15 mouse cellular contexts compared by ENCODE assay signal in genomic region chr10:12813881-12814280, GRCm38 (mm10). TPM values are rescaled to one million over a fixed set of nuclear protein-coding genes. Genes with fewer than 3 reads are reported as not detected.
DNase-seq lines count a peak whose midpoint lies in the region; ATAC-seq and TF ChIP-seq lines count a peak whose summit lies in the region.
"Had no signal": no experiment of that assay in that cellular context is flagged by ENCODE, and none has a peak within 500 bp of the region (broad histone marks: within the 10 kb centered on the region; RNA-seq: fewer than 3 reads in every experiment).

No protein-coding gene starts in this region.

- no peaks in the 10 kb centered on the region for H3K9me3 ChIP-seq in G1E (replicated peaks)
- no peaks in the 10 kb centered on the region for H3K9me3 ChIP-seq in liver, embryonic 15.5 days (replicated peaks)
- H3K9me3 ChIP-seq in midbrain, postnatal 0 days (ENCODE audit: low read length) = no peaks in the 10 kb centered on the region
- H3K9me3 ChIP-seq: embryonic facial prominence, embryonic 10.5 days; hindbrain, embryonic 15.5 days; lung, embryonic 15.5 days; midbrain, embryonic 13.5 days had no signal

- no peak overlapping the region for H3K4me3 ChIP-seq in kidney, adult 2 months (ENCODE audit: insufficient read depth, low read depth, low read length)
- H3K4me3 ChIP-seq in G1E (ENCODE audit: low read depth, low read length) = peak overlapping the region; percentile 65; the same call in 1 of the 2 replicates
- 0 out of 2 replicates have a peak overlapping the region, but pooled peaks have one; percentile 40 for H3K4me3 ChIP-seq in liver, embryonic 15.5 days (replicated peaks)
- no peak overlapping the region for H3K4me3 ChIP-seq in midbrain, postnatal 0 days (ENCODE audit: low read depth, low read length)
- H3K4me3 ChIP-seq: embryonic facial prominence, embryonic 10.5 days; hindbrain, embryonic 15.5 days; midbrain, embryonic 13.5 days had no signal

- no peak for TF ChIP-seq CTCF in kidney, adult 2 months (conservative IDR thresholded peaks at IDR 0.05; ENCODE audit: insufficient read depth, insufficient read length, low read depth, low read length)
- TF ChIP-seq CTCF in G1E (IDR thresholded peaks at IDR 0.05; ENCODE audit: low read depth, low read length) = no peak
- TF ChIP-seq CTCF in midbrain, postnatal 0 days (IDR thresholded peaks at IDR 0.05) = no peak

- H3K36me3 ChIP-seq in kidney, adult 2 months (ENCODE audit: control insufficient read depth, insufficient read depth, low read length) = no peaks in the 10 kb centered on the region
- H3K36me3 ChIP-seq in G1E (replicated peaks) = peaks cover 21% of the 10 kb centered on the region
- H3K36me3 ChIP-seq in liver, embryonic 15.5 days (replicated peaks) = no peaks in the 10 kb centered on the region
- H3K36me3 ChIP-seq in midbrain, postnatal 0 days (ENCODE audit: insufficient read depth, low read length) = no peaks in the 10 kb centered on the region
- H3K36me3 ChIP-seq: embryonic facial prominence, embryonic 10.5 days; hindbrain, embryonic 15.5 days; lung, embryonic 15.5 days; midbrain, embryonic 13.5 days had no signal

- WGBS in kidney, adult 2 months = 84% methylated on average over 4 of the region's 4 CpGs
- 33% methylated on average over 4 of the region's 4 CpGs for WGBS in liver, embryonic 15.5 days (ENCODE audit: insufficient replicate concordance)
- 85% methylated on average over 4 of the region's 4 CpGs for WGBS in midbrain, postnatal 0 days

- H3K4me1 ChIP-seq in kidney, adult 2 months (ENCODE audit: control insufficient read depth, insufficient read depth, low read length) = peaks cover 20% of the 10 kb centered on the region; the same call in 1 of the 2 replicates
- H3K4me1 ChIP-seq in G1E (ENCODE audit: insufficient read depth, low read depth, low read length) = peaks cover 78% of the 10 kb centered on the region
- H3K4me1 ChIP-seq in liver, embryonic 15.5 days (replicated peaks) = peaks cover 47% of the 10 kb centered on the region
- H3K4me1 ChIP-seq in midbrain, postnatal 0 days (ENCODE audit: insufficient read depth, low read length) = no peaks in the 10 kb centered on the region
- H3K4me1 ChIP-seq: midbrain, embryonic 13.5 days had no signal

- no peak for DNase-seq in kidney, adult 2 months
- no peak for DNase-seq in kidney, postnatal 10 days
- DNase-seq in G1E (ENCODE audit: low spot score) = no peak
- no peak for DNase-seq in midbrain, postnatal 0 days (ENCODE audit: low spot score)
- no peak for DNase-seq in layer of hippocampus, postnatal 25 days (ENCODE audit: extremely low spot score in 1 of 2, low spot score in 1 of 2)
- DNase-seq: cerebellum, adult 8-10 months; gastrocnemius, postnatal 10 days; layer of hippocampus, adult 9-11 months; left cerebral cortex, postnatal 4 days had no signal

- peak overlapping the region; percentile 69 for H3K4me2 ChIP-seq in liver, embryonic 15.5 days
- H3K4me2 ChIP-seq in midbrain, postnatal 0 days (ENCODE audit: low read depth, low read length, poor library complexity, severe bottlenecking) = no peak overlapping the region
- H3K4me2 ChIP-seq: hindbrain, embryonic 15.5 days; midbrain, embryonic 13.5 days had no signal

- ATAC-seq in CD4-positive, CD25-positive, alpha-beta regulatory T cell, adult 4 months = peak; percentile 44
- no peak for ATAC-seq in G1E (ENCODE audit: extremely low read depth, insufficient number of reproducible peaks, low FRiP score, poor library complexity, severe bottlenecking)
- ATAC-seq in liver, embryonic 15.5 days (ENCODE audit: insufficient read depth) = no peak
- ATAC-seq in midbrain, postnatal 0 days (ENCODE audit: low FRiP score) = no peak
- ATAC-seq: midbrain, embryonic 13.5 days had no signal

- H3K27me3 ChIP-seq in kidney, adult 2 months (replicated peaks; ENCODE audit: control insufficient read depth, insufficient read depth, low read length) = no peaks in the 10 kb centered on the region
- H3K27me3 ChIP-seq in G1E (ENCODE audit: insufficient read depth, low read length) = no peaks in the 10 kb centered on the region
- no peaks in the 10 kb centered on the region for H3K27me3 ChIP-seq in liver, embryonic 15.5 days
- H3K27me3 ChIP-seq in midbrain, postnatal 0 days (ENCODE audit: insufficient read depth, low read length) = no peaks in the 10 kb centered on the region
- H3K27me3 ChIP-seq: hindbrain, embryonic 15.5 days; lung, embryonic 15.5 days; midbrain, embryonic 13.5 days had no signal

- TF ChIP-seq POLR2A in kidney, adult 2 months (IDR thresholded peaks at IDR 0.05; ENCODE audit: low read depth, low read length) = no peak

- H3K27ac ChIP-seq in kidney, adult 2 months (ENCODE audit: insufficient read depth, low read depth, low read length) = peak overlapping the region; percentile 89
- H3K27ac ChIP-seq in liver, embryonic 15.5 days (replicated peaks) = peak overlapping the region; percentile 83
- no peak overlapping the region for H3K27ac ChIP-seq in midbrain, postnatal 0 days (ENCODE audit: low read depth, low read length)
- H3K27ac ChIP-seq: midbrain, embryonic 13.5 days had no signal

- no peak overlapping the region for H3K9ac ChIP-seq in liver, embryonic 15.5 days
- no peak overlapping the region for H3K9ac ChIP-seq in midbrain, postnatal 0 days (replicated peaks; ENCODE audit: low read length, poor library complexity, severe bottlenecking)
- H3K9ac ChIP-seq: hindbrain, embryonic 15.5 days; lung, embryonic 15.5 days; midbrain, embryonic 13.5 days had no signal

RNA-seq across cellular contexts. Expression of gene Utrn, which starts 55.3 kb away (rescaled TPM):
- polyA plus RNA-seq in kidney, adult 2 months (2012; rRNA removed) = 20.8 and 21.1 TPM in 2 replicates
- 100 to 1,000 TPM; 414 to 617 TPM for polyA plus RNA-seq in CD4-positive, CD25-positive, alpha-beta regulatory T cell, adult 4 months (2017; shearing (Covaris generic))
- total RNA-seq in G1E (2014; fragmentation: Nextera tagmentation) = 115 and 132 TPM in 2 replicates
- total RNA-seq in G1E (2017) = 64.6 and 71.5 TPM in 2 replicates
- 6.1 and 9.4 TPM in 2 replicates for polyA plus RNA-seq in G1E (2012)
- 8.2 and 10.0 TPM in 2 replicates for polyA plus RNA-seq in liver, embryonic 15.5 days (2015; fragmentation: Nextera tagmentation; extraction: Ambion mirVana)
- total RNA-seq in midbrain, postnatal 0 days (2014; rRNA removed) = 20.6 and 29.2 TPM in 2 replicates
- 13.9 and 15.4 TPM in 2 replicates for polyA plus RNA-seq in midbrain, postnatal 0 days (2015; fragmentation: Nextera tagmentation; extraction: Ambion mirVana)
- total RNA-seq in layer of hippocampus, postnatal 25 days (2021) = 10 to 100 TPM; 38.3 to 42.6 TPM

Comparison
In these comparisons a context has a peak if more than half of its experiments do, and no peak if none do; other contexts are left out.
1. H3K4me3 ChIP-seq: peak in G1E (single experiment) and liver, embryonic 15.5 days (single experiment); none in kidney, adult 2 months (single experiment) and midbrain, postnatal 0 days (single experiment).
2. RNA of gene Utrn, which starts 55.3 kb away (polyA plus RNA-seq): 414 to 617 TPM in CD4-positive, CD25-positive, alpha-beta regulatory T cell, adult 4 months; 20.8 to 21.1 TPM in kidney, adult 2 months, 13.9 to 15.4 TPM in midbrain, postnatal 0 days, 6.1 to 9.4 TPM in G1E and 8.2 to 10.0 TPM in liver, embryonic 15.5 days; every median in the first group is over 10 times any median in the second.